Mouse (Mus musculus) liver, embryonic 12.5 days (tissue): ENCODE data around the gene Glud1. TPM values are rescaled to one million over a fixed set of nuclear protein-coding genes. Genes with fewer than 3 reads are reported as not detected.
"Not testable (repeated sequence)": the region's sequence is repeated elsewhere in the genome, so short reads cannot be mapped to it uniquely, and the experiment has no call there.

Experiments used
- ATAC-seq: fragments of 200-750 bp; cut with Nextera tagmentation; 2 replicates; pipeline ENCODE4 v1.8.0; 2017; ENCODE audit warnings: moderate number of reproducible peaks, mild to moderate bottlenecking, moderate library complexity
- H3K27ac ChIP-seq: fragments of 300-500 bp; sonication (generic); 2 replicates; pipeline ENCODE4 v1.5.1; 2016; ENCODE audit warnings: mild to moderate bottlenecking
- H3K27me3 ChIP-seq: fragments of 300-500 bp; sonication (generic); replicated peaks from 2 replicates; pipeline ENCODE4 v1.6.1; 2016; ENCODE audit warnings: mild to moderate bottlenecking, moderate library complexity
- H3K36me3 ChIP-seq: fragments of 300-500 bp; sonication (generic); 2 replicates; pipeline ENCODE4 v1.6.1; 2016; ENCODE audit warnings: mild to moderate bottlenecking, moderate library complexity
- H3K4me1 ChIP-seq: fragments of 300-500 bp; sonication (generic); 2 replicates; pipeline ENCODE4 v1.6.1; 2016
- H3K4me2 ChIP-seq: fragments of 300-500 bp; sonication (generic); 2 replicates; pipeline ENCODE4 v1.6.1; 2016; ENCODE audit warnings: mild to moderate bottlenecking, moderate library complexity
- H3K4me3 ChIP-seq: fragments of 300-500 bp; sonication (generic); 2 replicates; pipeline ENCODE4 v1.5.1; 2016; ENCODE audit warnings: mild to moderate bottlenecking, moderate library complexity
- H3K9ac ChIP-seq: fragments of 300-500 bp; sonication (generic); 2 replicates; pipeline ENCODE4 v1.6.1; 2016; ENCODE audit warnings: mild to moderate bottlenecking, moderate library complexity
- H3K9me3 ChIP-seq: fragments of 300-500 bp; sonication (generic); replicated peaks from 2 replicates; pipeline ENCODE4 v1.6.1; 2016; ENCODE audit warnings: mild to moderate bottlenecking, moderate library complexity
- WGBS: fragments of 180-500 bp; shearing (Covaris S2); methylation state at CpG from one replicate; pipeline ENCODE4 v1.1.7; 2016; ENCODE audit not compliant: insufficient replicate concordance; 5-methylcytosine and 5-hydroxymethylcytosine counted together
- polyA plus RNA-seq: library from polyadenylated mRNA; unstranded; fragments of >200 nt; fragmentation: Nextera tagmentation; extraction: Ambion mirVana; gene quantifications from 2 replicates; pipeline ENCODE4 v1.2.1, GENCODE M21; 2016

Gene Glud1
- polyA plus RNA-seq, 1 experiment from 2014 or later: 145 TPM

DNA sequence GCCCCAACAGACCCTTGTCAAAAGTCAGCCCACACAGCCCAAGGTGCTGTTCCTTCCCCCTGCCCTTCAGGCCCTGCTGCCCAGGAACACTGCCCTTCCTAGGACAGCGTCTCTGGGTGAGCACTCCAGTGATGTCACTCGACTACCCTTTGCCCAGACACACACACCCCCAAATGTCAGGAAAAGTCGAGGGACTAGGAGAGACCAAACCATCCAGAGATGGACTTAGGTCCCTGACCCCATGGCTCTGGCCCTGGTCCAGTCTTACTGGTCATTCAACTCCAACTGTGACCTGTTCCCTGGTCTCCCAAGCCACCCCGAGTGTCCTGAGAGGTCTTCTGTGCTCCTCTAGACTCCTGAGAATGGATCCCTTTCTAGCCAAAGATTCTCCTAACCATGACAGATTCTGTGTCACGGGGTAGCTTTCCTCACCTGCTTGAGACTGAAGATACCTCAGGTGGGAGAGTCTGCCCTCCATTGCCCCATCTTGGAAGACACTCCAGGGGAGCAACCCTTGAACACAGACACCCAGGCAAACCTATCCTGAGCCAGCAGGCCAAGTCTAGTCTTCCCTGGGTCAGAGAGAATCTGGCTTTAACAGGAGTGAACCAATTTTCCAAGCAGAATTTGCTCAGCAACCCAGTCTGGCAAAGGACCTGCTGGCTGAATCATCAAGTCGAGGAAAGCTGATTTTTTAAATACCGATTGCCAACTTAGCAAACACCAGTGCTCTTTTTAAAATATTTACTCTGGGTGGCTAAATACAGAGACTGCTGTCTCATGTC is 47.3 kb downstream of the Glud1 start:
- Histone ChIP-seq H3K27me3 (peaks cover 10% of the 10 kb centered on the region; the same call in 1 of the 2 replicates), H3K27ac (no peak overlapping the region), H3K4me2 (no peak overlapping the region), H3K36me3 (no peaks in the 10 kb centered on the region), H3K9ac (no peak overlapping the region), H3K4me1 (peaks cover 22% of the 10 kb centered on the region), H3K4me3 (no peak overlapping the region), H3K9me3 (no peaks in the 10 kb centered on the region)
- WGBS: 62% methylated on average over 7 of the region's 7 CpGs
- ATAC-seq: 0 out of 2 replicates have a peak, but pooled peaks have one; percentile 17

DNA sequence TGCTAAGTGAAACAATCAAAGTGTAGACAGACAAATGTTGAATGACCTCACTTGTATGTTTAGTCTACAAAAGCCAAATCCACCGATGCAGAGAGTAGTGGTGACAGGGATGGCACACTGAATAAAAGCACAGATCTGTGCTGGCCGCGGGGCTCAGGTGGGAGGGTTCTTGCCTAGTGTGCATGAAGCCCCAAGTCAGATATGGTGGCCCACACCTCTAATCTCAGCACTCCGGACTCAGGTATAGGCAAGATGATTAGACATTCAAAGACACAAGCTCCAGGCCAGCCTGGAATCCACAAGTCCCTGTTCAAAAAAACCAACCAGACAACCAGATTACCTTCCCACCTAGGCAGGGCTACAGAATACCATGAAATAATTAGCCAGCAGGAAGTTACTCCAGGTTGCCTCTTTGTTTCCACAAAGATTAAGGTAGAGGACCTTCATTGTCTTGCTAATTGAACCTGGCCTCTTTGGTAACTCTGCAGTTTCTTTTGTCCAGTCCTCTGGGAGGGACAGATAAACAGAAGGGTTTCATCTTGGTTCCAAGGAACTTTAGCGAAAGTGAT is 49.2 kb downstream of the Glud1 start:
- H3K27ac ChIP-seq: no peak overlapping the region
- WGBS: 37% methylated on average over 5 of the region's 5 CpGs

DNA sequence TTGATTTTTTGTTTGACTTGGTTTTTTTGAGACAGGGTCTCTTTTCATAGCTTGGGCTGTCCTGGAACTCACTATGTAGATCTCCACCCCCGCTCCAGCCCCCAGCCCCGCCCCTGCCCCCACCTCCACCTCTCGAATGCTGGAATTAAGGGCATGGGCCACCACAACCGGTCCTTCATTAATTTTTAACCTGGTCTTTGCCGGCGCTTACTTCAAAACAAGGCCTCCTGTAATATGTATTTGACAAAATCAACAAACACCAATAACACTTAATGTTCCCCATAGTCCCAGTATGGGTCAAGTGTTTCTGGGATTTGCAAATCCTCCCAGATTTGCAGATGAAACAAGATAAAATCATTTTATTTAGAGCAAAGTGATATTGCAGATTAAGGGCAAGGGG is 49.7 kb downstream of the Glud1 start:
- H3K9me3 ChIP-seq: 0 out of 2 replicates have a peak, but pooled peaks cover 1% of the 10 kb centered on the region
- H3K9ac ChIP-seq: no peak overlapping the region
- ATAC-seq: no peak
- no peak overlapping the region for H3K27ac ChIP-seq
- H3K4me1 ChIP-seq: peaks cover 25% of the 10 kb centered on the region
- H3K4me2 ChIP-seq: no peak overlapping the region
- H3K36me3 ChIP-seq: no peaks in the 10 kb centered on the region
- WGBS: 50% methylated on average over 6 of the region's 6 CpGs
- no peak overlapping the region for H3K4me3 ChIP-seq
- H3K27me3 ChIP-seq: peaks cover 10% of the 10 kb centered on the region; the same call in 1 of the 2 replicates

More for the DNA sequence above, 49.2 kb downstream of the Glud1 start:
- peaks cover 29% of the 10 kb centered on the region for H3K4me1 ChIP-seq
- no peak overlapping the region for H3K4me2 ChIP-seq
- H3K9me3 ChIP-seq: no peaks in the 10 kb centered on the region
- ATAC-seq: no peak
- no peaks in the 10 kb centered on the region for H3K36me3 ChIP-seq
- peaks cover 10% of the 10 kb centered on the region; the same call in 1 of the 2 replicates for H3K27me3 ChIP-seq
- no peak overlapping the region for H3K9ac ChIP-seq
- no peak overlapping the region for H3K4me3 ChIP-seq

DNA sequence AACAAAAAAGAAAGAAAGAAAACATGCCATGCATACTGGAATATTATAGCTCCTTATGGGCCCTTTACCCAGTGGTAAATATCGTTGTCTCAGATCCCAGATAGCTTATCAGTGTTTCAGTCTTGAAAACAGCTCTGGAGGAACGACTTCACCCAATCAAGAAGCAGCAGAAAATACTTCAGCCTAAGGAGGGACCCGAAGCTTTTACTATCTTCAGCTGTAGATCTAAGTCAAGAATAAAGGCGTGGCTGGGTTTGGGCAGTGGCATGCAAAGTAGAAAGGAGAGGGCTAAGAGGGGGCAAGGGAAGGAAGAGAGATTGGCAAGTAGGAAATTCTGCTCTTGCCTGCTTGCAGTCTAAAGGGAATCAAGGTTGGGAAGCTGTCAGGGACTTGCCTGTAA is 51.6 kb downstream of the Glud1 start:
- Histone ChIP-seq H3K9me3 (0 out of 2 replicates have a peak, but pooled peaks cover 5% of the 10 kb centered on the region), H3K4me2 (no peak overlapping the region), H3K4me1 (peaks cover 18% of the 10 kb centered on the region), H3K36me3 (no peaks in the 10 kb centered on the region), H3K27ac (no peak overlapping the region), H3K4me3 (no peak overlapping the region), H3K9ac (no peak overlapping the region), H3K27me3 (peaks cover 10% of the 10 kb centered on the region; the same call in 1 of the 2 replicates)
- ATAC-seq: no peak
- WGBS: 18% methylated on average over 4 of the region's 4 CpGs

DNA sequence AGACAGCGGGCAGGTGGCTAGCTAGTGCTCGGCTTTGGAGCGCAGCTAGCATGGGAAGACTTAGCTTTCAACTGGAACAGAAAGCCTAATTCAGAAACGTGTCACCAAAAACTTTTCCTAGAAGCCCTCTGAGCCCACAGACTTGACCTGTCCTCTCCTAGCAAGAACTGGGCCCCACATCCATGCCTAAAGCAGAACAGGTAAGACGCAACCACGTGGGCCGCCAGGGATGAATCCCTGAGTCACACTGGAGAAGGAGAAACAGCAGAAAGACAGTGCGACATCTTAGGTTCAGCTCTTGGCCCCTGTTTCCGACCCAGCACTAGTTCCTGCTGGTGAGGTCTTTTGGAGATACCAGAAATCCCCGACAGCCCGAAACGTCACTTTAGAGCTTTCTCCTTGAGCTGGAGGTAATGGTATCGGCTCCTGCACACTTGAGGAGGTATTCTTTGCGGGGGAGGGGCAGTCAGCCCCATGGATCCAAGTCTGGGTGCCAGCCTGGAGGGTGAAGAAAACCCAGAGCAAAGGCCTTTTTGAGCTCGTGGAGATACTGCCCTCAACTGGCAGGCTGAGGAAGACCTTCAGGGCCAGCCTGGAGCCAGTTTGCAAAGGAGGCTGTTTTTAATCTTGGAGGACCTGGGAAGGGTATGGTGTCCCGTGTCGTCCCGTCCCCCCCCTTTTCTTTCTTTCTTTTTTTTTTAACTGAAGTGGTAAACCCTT is 52.4 kb downstream of the Glud1 start:
- H3K4me2 ChIP-seq: peak overlapping the region; percentile 70
- no peaks in the 10 kb centered on the region for H3K36me3 ChIP-seq
- peak; percentile 19; the same call in 1 of the 2 replicates for ATAC-seq
- 29% methylated on average over 18 of the region's 18 CpGs for WGBS
- 0 out of 2 replicates have a peak, but pooled peaks cover 5% of the 10 kb centered on the region for H3K9me3 ChIP-seq
- no peak overlapping the region for H3K27ac ChIP-seq
- peaks cover 10% of the 10 kb centered on the region; the same call in 1 of the 2 replicates for H3K27me3 ChIP-seq
- 0 out of 2 replicates have a peak overlapping the region, but pooled peaks have one; percentile 41 for H3K4me3 ChIP-seq
- H3K9ac ChIP-seq: peak overlapping the region; percentile 4; the same call in 1 of the 2 replicates
- H3K4me1 ChIP-seq: peaks cover 18% of the 10 kb centered on the region

DNA sequence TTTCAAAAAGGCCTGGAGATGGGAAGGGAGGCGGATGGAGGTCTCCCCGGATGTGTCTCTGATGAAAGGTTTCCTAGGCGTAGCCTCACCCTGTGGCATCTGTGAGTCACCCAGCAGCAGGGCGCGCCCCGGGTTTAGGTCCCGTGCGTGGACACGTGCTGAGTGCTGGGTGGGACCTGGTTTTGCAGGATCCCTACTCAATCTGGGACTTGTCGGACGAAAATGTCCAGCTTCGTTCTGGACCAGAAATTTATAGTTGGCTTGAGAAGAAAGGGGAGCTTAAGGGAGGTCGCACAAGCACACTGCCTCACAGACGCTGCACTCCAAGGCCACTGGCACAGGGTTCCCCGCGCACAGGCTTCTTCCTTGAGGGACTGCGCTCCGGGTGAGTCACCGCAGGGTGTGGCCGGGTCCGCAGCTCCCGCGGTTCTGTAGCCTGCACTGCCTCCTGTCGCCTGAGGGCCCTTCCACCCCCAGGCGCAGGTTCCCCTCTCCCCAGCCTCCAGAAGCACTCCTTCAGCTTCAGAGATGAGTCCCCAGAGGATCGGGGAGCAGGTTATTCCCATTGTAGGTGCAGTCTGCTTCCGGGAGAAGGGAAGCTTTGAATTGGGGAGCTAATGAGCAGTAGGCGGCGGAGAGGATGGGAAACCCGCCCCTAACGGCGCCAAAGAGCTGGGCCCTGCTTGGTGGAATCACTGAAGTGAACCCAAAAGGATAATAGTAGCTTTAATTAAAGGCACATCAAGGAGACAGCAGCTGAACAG is 53.1 kb downstream of the Glud1 start:
- WGBS: 10% methylated on average over 32 of the region's 32 CpGs
- peak overlapping the region; percentile 70 for H3K4me2 ChIP-seq
- H3K27me3 ChIP-seq: 0 out of 2 replicates have a peak, but pooled peaks cover 10% of the 10 kb centered on the region
- H3K9me3 ChIP-seq: 0 out of 2 replicates have a peak, but pooled peaks cover 5% of the 10 kb centered on the region
- H3K27ac ChIP-seq: no peak overlapping the region
- ATAC-seq: peak; percentile 55
- H3K36me3 ChIP-seq: no peaks in the 10 kb centered on the region
- peak overlapping the region; percentile 41 for H3K4me3 ChIP-seq
- peaks cover 18% of the 10 kb centered on the region for H3K4me1 ChIP-seq
- H3K9ac ChIP-seq: peak overlapping the region; percentile 4

DNA sequence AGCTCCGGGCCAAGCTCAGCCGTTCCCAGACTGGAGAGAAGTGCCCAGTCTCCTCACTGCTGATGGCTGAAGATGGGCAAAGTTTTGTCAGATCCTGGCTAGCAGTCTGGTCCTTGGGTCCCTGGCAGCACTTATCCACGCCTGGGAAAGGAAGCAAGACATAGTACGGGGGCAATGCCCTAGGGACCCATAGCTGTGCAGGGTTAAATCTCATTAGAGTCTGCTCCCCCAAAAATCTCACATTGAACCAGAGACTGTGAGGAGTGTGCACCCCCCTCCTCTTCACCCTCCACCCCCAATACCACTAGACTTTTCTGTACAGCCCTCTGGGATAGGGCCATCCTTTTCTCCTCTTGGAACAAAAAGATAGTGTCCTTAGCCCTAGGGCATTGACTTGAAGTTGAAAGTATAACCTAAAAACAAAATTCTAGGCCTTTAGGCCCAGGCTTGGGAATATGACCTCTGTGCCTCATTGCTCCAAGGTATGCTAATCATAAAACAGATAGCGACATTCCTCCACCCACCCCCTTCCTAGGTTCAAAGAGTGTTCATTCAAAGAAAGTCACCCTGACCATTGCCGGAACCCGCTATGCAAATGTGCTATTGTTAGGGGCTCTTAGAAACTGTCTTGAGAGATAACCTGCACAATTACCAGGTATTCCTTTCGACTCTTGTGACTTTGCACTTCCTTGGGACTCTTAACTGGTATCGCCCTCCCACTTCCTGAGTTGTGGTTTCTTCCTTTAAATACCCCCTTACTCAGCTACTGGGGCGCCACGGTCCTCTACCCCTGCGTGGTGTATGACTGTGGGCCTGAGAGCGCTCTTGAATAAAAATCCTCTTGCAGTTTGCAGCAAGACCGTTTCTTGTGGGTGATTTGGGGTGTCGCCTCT is 54.0 kb downstream of the Glud1 start:
- Histone ChIP-seq H3K4me1 (peaks cover 18% of the 10 kb centered on the region), H3K4me2 (peak overlapping the region; percentile 70), H3K27me3 (0 out of 2 replicates have a peak, but pooled peaks cover 10% of the 10 kb centered on the region)
- H3K9me3 ChIP-seq, ATAC-seq, H3K9ac ChIP-seq, H3K4me3 ChIP-seq, H3K36me3 ChIP-seq, H3K27ac ChIP-seq: not testable (repeated sequence)
- 67% methylated on average over 15 of the region's 15 CpGs for WGBS

DNA sequence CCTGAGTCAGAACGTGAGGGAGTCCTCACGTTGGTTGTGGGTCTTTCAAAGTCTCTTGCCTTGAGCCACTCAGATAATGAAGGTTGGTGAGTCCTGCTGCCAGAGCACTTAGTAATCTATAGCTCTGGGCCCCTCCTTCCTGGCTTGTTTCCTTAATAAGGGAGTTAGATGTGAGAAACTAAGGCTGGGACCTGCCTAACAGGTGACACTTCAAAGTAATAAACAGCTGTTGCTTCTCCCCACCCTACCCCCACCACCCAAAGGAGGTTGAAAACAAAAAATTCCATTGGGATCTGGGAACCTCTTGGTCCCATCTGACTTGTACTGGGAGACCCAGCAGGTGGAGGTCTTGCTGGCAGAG is 54.6 kb downstream of the Glud1 start:
- Histone ChIP-seq H3K9ac (no peak overlapping the region), H3K4me2 (no peak overlapping the region), H3K4me3 (no peak overlapping the region), H3K27ac (no peak overlapping the region), H3K9me3 (0 out of 2 replicates have a peak, but pooled peaks cover 5% of the 10 kb centered on the region), H3K36me3 (no peaks in the 10 kb centered on the region), H3K27me3 (0 out of 2 replicates have a peak, but pooled peaks cover 10% of the 10 kb centered on the region), H3K4me1 (peaks cover 18% of the 10 kb centered on the region)
- 76% methylated on average over 2 of the region's 2 CpGs for WGBS
- no peak for ATAC-seq

DNA sequence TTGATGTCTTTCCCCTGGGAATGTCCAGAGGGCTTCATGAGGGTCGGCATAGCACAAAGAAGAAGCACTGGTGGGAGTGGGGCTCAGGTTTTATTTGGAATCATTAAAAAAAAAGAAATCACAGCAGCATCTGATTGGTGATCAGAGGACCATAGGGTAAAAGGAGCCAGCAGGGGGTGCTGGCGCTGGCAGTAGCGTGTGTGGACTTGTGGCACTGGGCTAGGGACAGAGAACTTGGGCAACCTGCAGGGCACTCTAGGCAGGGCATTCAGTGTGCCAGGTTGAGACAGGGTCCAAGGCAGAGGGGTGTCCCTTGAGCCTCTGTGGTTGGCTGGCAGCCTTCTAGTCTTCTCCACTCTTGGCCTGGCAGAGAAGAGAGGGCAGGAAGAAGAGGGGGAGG is 59.7 kb downstream of the Glud1 start:
- Histone ChIP-seq H3K27ac (no peak overlapping the region), H3K4me1 (0 out of 2 replicates have a peak, but pooled peaks cover 5% of the 10 kb centered on the region), H3K36me3 (no peaks in the 10 kb centered on the region), H3K4me3 (no peak overlapping the region), H3K9ac (no peak overlapping the region), H3K27me3 (no peaks in the 10 kb centered on the region), H3K4me2 (no peak overlapping the region), H3K9me3 (0 out of 2 replicates have a peak, but pooled peaks cover 4% of the 10 kb centered on the region)
- 40% methylated on average over 3 of the region's 3 CpGs for WGBS
- no peak for ATAC-seq

DNA sequence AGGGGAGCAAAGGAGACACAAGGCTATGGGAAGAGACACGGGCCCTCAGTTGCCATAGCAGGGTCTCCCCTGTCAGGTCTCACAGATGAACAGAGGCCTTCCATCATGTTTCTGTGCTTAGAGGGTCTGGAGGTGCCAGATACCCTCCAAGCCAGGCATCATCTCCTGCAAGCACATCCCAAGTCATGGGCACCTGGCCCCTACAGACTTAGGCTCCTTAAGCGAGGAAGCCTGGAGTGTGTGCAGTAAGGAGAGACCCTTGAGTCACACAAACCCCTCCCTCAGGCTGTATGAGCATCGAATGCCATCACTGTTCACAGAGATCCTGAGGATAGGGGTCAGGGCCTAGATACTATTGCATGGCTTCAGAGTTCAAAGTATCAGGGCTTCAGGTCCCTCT is 60.4 kb downstream of the Glud1 start:
- ATAC-seq: no peak
- Histone ChIP-seq H3K27me3 (no peaks in the 10 kb centered on the region), H3K4me2 (no peak overlapping the region), H3K4me3 (no peak overlapping the region), H3K27ac (no peak overlapping the region), H3K9ac (no peak overlapping the region), H3K4me1 (0 out of 2 replicates have a peak, but pooled peaks cover 5% of the 10 kb centered on the region), H3K9me3 (no peaks in the 10 kb centered on the region), H3K36me3 (no peaks in the 10 kb centered on the region)
- WGBS: 65% methylated on average over 3 of the region's 3 CpGs
